19 mouse cellular contexts compared by ENCODE assay signal in genomic region chr1:134154121-134154520, GRCm38 (mm10). TPM values are rescaled to one million over a fixed set of nuclear protein-coding genes. Genes with fewer than 3 reads are reported as not detected.
"Had no signal": no experiment of that assay in that cellular context is flagged by ENCODE, and none has a peak within 500 bp of the region (broad histone marks: within the 10 kb centered on the region; RNA-seq: fewer than 3 reads in every experiment).

No protein-coding gene starts in this region.

- H3K9ac ChIP-seq: liver, postnatal 0 days; lung, embryonic 15.5 days; midbrain, embryonic 12.5 days; neural tube, embryonic 12.5 days; stomach, embryonic 15.5 days had no signal

- H3K27ac ChIP-seq: lung, embryonic 15.5 days; macrophage; midbrain, embryonic 12.5 days; neural tube, embryonic 12.5 days; stomach, embryonic 15.5 days; stomach, postnatal 0 days had no signal

- H3K36me3 ChIP-seq: lung, embryonic 15.5 days; midbrain, embryonic 12.5 days; neural tube, embryonic 12.5 days; stomach, embryonic 15.5 days had no signal

- H3K27me3 ChIP-seq: lung, embryonic 15.5 days; neural tube, embryonic 12.5 days; stomach, embryonic 15.5 days had no signal

- ATAC-seq: liver, postnatal 0 days had no signal

- H3K4me3 ChIP-seq: lung, embryonic 15.5 days; megakaryocyte, embryonic 14.5 days; midbrain, embryonic 12.5 days; neural tube, embryonic 12.5 days; stomach, embryonic 15.5 days had no signal

- DNase-seq: liver, postnatal 0 days; lung, adult 2 months; lung, postnatal 14 days; lung, postnatal 36 days; midbrain, embryonic 14.5 days; right cerebral cortex, postnatal 14 days; thymus, adult 2 months; thymus, postnatal 25 days; thymus, postnatal 4 days had no signal

- H3K4me1 ChIP-seq: lung, embryonic 15.5 days; midbrain, embryonic 12.5 days; neural tube, embryonic 12.5 days had no signal

- H3K4me2 ChIP-seq: lung, embryonic 15.5 days; midbrain, embryonic 12.5 days; neural tube, embryonic 12.5 days; stomach, embryonic 15.5 days had no signal

- H3K9me3 ChIP-seq: lung, embryonic 15.5 days; midbrain, embryonic 12.5 days; neural tube, embryonic 12.5 days; stomach, embryonic 15.5 days had no signal

RNA-seq across cellular contexts. Expression of gene Mybph, which starts 39.1 kb away (rescaled TPM):
- polyA plus RNA-seq: liver, postnatal 0 days; macrophage; midbrain, embryonic 12.5 days; midbrain, postnatal 0 days; spleen, adult 2 months; urinary bladder, adult 2 months had no signal

RNA-seq across cellular contexts. Expression of gene Chit1, which starts 43.1 kb away (rescaled TPM):
- polyA plus RNA-seq: macrophage; midbrain, embryonic 12.5 days; midbrain, embryonic 14.5 days; spleen, adult 2 months; urinary bladder, adult 2 months had no signal
